Mouse (Mus musculus): ENCODE results near the gene Pim1. TPM values are rescaled to one million over a fixed set of nuclear protein-coding genes. Genes with fewer than 3 reads are reported as not detected.
A peak's percentile ranks its signal among the peaks of the same experiment; 100 is the strongest.

Pim1 gene
- polyA plus RNA-seq, 1 experiment from 2014 or later, result 9.0 TPM

GRCm38 (mm10) chr17:29455411-29456120 is 35.0 kb upstream of the Pim1 start:
- H3K4me3 ChIP-seq (replicated peaks), result no peak overlapping the region
- H3K4me1 ChIP-seq, result peaks cover 29% of the 10 kb centered on the region
- H3K9me3 ChIP-seq (replicated peaks), result no peaks in the 10 kb centered on the region
- no peak overlapping the region for H3K4me2 ChIP-seq
- H3K9ac ChIP-seq (replicated peaks), result no peak overlapping the region
- no peaks in the 10 kb centered on the region for H3K36me3 ChIP-seq
- WGBS, result 86% methylated on average over 9 of the region's 9 CpGs
- no peak for ATAC-seq (ENCODE audit: low FRiP score)
- H3K27me3 ChIP-seq (replicated peaks), result no peaks in the 10 kb centered on the region
- no peak overlapping the region for H3K27ac ChIP-seq (replicated peaks)

- H3K4me2 ChIP-seq, result no peak overlapping the region
- WGBS, result 97% methylated on average over 4 of the region's 4 CpGs
- no peak overlapping the region for H3K4me3 ChIP-seq (replicated peaks)
- no peaks in the 10 kb centered on the region for H3K27me3 ChIP-seq (replicated peaks)
- H3K9me3 ChIP-seq (replicated peaks), result no peaks in the 10 kb centered on the region
- no peak overlapping the region for H3K9ac ChIP-seq (replicated peaks)
- no peak for ATAC-seq (ENCODE audit: low FRiP score)
- no peaks in the 10 kb centered on the region for H3K36me3 ChIP-seq
- H3K27ac ChIP-seq (replicated peaks), result no peak overlapping the region
- H3K4me1 ChIP-seq, result peaks cover 21% of the 10 kb centered on the region
Observed at GRCm38 (mm10) chr17:29456476-29456875, 34.1 kb upstream of the Pim1 start.

GRCm38 (mm10) chr17:29456926-29457325 is 33.6 kb upstream of the Pim1 start:
- no peak overlapping the region for H3K4me3 ChIP-seq (replicated peaks)
- no peak for ATAC-seq (ENCODE audit: low FRiP score)
- WGBS, result 85% methylated on average over 2 of the region's 2 CpGs
- no peak overlapping the region for H3K4me2 ChIP-seq
- no peaks in the 10 kb centered on the region for H3K36me3 ChIP-seq
- H3K27ac ChIP-seq (replicated peaks), result no peak overlapping the region
- H3K9ac ChIP-seq (replicated peaks), result no peak overlapping the region
- H3K9me3 ChIP-seq (replicated peaks), result no peaks in the 10 kb centered on the region
- H3K27me3 ChIP-seq (replicated peaks), result no peaks in the 10 kb centered on the region
- H3K4me1 ChIP-seq, result peaks cover 17% of the 10 kb centered on the region

- Histone ChIP-seq H3K9me3 (replicated peaks) (no peaks in the 10 kb centered on the region), H3K27ac (replicated peaks) (no peak overlapping the region), H3K27me3 (replicated peaks) (no peaks in the 10 kb centered on the region), H3K4me3 (replicated peaks) (no peak overlapping the region), H3K4me1 (peaks cover 17% of the 10 kb centered on the region), H3K4me2 (no peak overlapping the region), H3K36me3 (no peaks in the 10 kb centered on the region), H3K9ac (replicated peaks) (no peak overlapping the region)
- WGBS, result 40% methylated on average over 11 of the region's 11 CpGs
- ATAC-seq (ENCODE audit: low FRiP score), result no peak
Observed at GRCm38 (mm10) chr17:29457795-29458560, 32.6 kb upstream of the Pim1 start.

- peak overlapping the region; percentile 54 for H3K4me2 ChIP-seq
- peak overlapping the region; percentile 75 for H3K27ac ChIP-seq (replicated peaks)
- H3K36me3 ChIP-seq, result no peaks in the 10 kb centered on the region
- peak overlapping the region; percentile 20; the same call in 1 of the 2 replicates for H3K9ac ChIP-seq (replicated peaks)
- H3K27me3 ChIP-seq (replicated peaks), result 0 out of 2 replicates have a peak, but pooled peaks cover 3% of the 10 kb centered on the region
- 4% methylated on average over 24 of the region's 24 CpGs for WGBS
- no peaks in the 10 kb centered on the region for H3K9me3 ChIP-seq (replicated peaks)
- peak overlapping the region; percentile 18 for H3K4me3 ChIP-seq (replicated peaks)
- peak; percentile 66; the same call in 1 of the 2 replicates for ATAC-seq (ENCODE audit: low FRiP score)
- H3K4me1 ChIP-seq, result peaks cover 31% of the 10 kb centered on the region
Observed at GRCm38 (mm10) chr17:29459321-29460118, 31.0 kb upstream of the Pim1 start.

GRCm38 (mm10) chr17:29460119-29460505 is 30.4 kb upstream of the Pim1 start:
- Histone ChIP-seq H3K9ac (replicated peaks) (no peak overlapping the region; the same call in 1 of the 2 replicates), H3K36me3 (no peaks in the 10 kb centered on the region), H3K4me2 (peak overlapping the region; percentile 54), H3K4me1 (peaks cover 35% of the 10 kb centered on the region), H3K9me3 (replicated peaks) (no peaks in the 10 kb centered on the region), H3K27ac (replicated peaks) (peak overlapping the region; percentile 75), H3K27me3 (replicated peaks) (0 out of 2 replicates have a peak, but pooled peaks cover 3% of the 10 kb centered on the region), H3K4me3 (replicated peaks) (no peak overlapping the region)
- no peak for ATAC-seq (ENCODE audit: low FRiP score)
- 20% methylated on average over 5 of the region's 5 CpGs for WGBS

GRCm38 (mm10) chr17:29463627-29464026 is 26.9 kb upstream of the Pim1 start:
- 0 out of 2 replicates have a peak, but pooled peaks have one; percentile 9 for ATAC-seq (ENCODE audit: low FRiP score)
- 0 out of 2 replicates have a peak overlapping the region, but pooled peaks have one; percentile 28 for H3K27ac ChIP-seq (replicated peaks)
- H3K27me3 ChIP-seq (replicated peaks), result 0 out of 2 replicates have a peak, but pooled peaks cover 3% of the 10 kb centered on the region
- 11% methylated on average over 13 of the region's 13 CpGs for WGBS
- peak overlapping the region; percentile 54 for H3K4me2 ChIP-seq
- no peak overlapping the region for H3K9ac ChIP-seq (replicated peaks)
- H3K4me1 ChIP-seq, result peaks cover 55% of the 10 kb centered on the region
- H3K9me3 ChIP-seq (replicated peaks), result no peaks in the 10 kb centered on the region
- no peaks in the 10 kb centered on the region for H3K36me3 ChIP-seq
- peak overlapping the region; percentile 19 for H3K4me3 ChIP-seq (replicated peaks)

GRCm38 (mm10) chr17:29464068-29464467 is 26.5 kb upstream of the Pim1 start:
- Histone ChIP-seq H3K9me3 (replicated peaks) (no peaks in the 10 kb centered on the region), H3K9ac (replicated peaks) (no peak overlapping the region), H3K4me1 (peaks cover 51% of the 10 kb centered on the region), H3K4me3 (replicated peaks) (peak overlapping the region; percentile 19), H3K4me2 (peak overlapping the region; percentile 54), H3K27me3 (replicated peaks) (0 out of 2 replicates have a peak, but pooled peaks cover 3% of the 10 kb centered on the region), H3K36me3 (no peaks in the 10 kb centered on the region), H3K27ac (replicated peaks) (peak overlapping the region; percentile 28; the same call in 1 of the 2 replicates)
- 0 out of 2 replicates have a peak, but pooled peaks have one; percentile 30 for ATAC-seq (ENCODE audit: low FRiP score)
- 4% methylated on average over 14 of the region's 14 CpGs for WGBS

- no peak overlapping the region for H3K9ac ChIP-seq (replicated peaks)
- H3K27ac ChIP-seq (replicated peaks), result 0 out of 2 replicates have a peak overlapping the region, but pooled peaks have one; percentile 28
- ATAC-seq (ENCODE audit: low FRiP score), result no peak
- H3K4me3 ChIP-seq (replicated peaks), result peak overlapping the region; percentile 19
- peaks cover 46% of the 10 kb centered on the region for H3K4me1 ChIP-seq
- 15% methylated on average over 17 of the region's 17 CpGs for WGBS
- no peaks in the 10 kb centered on the region for H3K9me3 ChIP-seq (replicated peaks)
- H3K4me2 ChIP-seq, result peak overlapping the region; percentile 54
- 0 out of 2 replicates have a peak, but pooled peaks cover 3% of the 10 kb centered on the region for H3K27me3 ChIP-seq (replicated peaks)
- H3K36me3 ChIP-seq, result no peaks in the 10 kb centered on the region
Observed at GRCm38 (mm10) chr17:29464519-29465140, 25.9 kb upstream of the Pim1 start.

GRCm38 (mm10) chr17:29465405-29466010 is 25.0 kb upstream of the Pim1 start:
- no peaks in the 10 kb centered on the region for H3K9me3 ChIP-seq (replicated peaks)
- no peak overlapping the region for H3K4me3 ChIP-seq (replicated peaks)
- 0 out of 2 replicates have a peak, but pooled peaks cover 3% of the 10 kb centered on the region for H3K27me3 ChIP-seq (replicated peaks)
- no peak for ATAC-seq (ENCODE audit: low FRiP score)
- H3K9ac ChIP-seq (replicated peaks), result no peak overlapping the region
- no peak overlapping the region for H3K27ac ChIP-seq (replicated peaks)
- H3K36me3 ChIP-seq, result no peaks in the 10 kb centered on the region
- 32% methylated on average over 9 of the region's 9 CpGs for WGBS
- H3K4me2 ChIP-seq, result no peak overlapping the region
- peaks cover 37% of the 10 kb centered on the region for H3K4me1 ChIP-seq
